7 mouse cellular contexts compared by ENCODE assay signal in genomic region chr7:5020000-5020681, GRCm38 (mm10). TPM values are rescaled to one million over a fixed set of nuclear protein-coding genes. Genes with fewer than 3 reads are reported as not detected.
DNase-seq lines count a peak whose midpoint lies in the region; ATAC-seq lines count a peak whose summit lies in the region.

Zfp865 (plus strand) TSS chr7:5020376.
Ccdc106 (plus strand) TSS chr7:5020553.

- H3K9ac ChIP-seq in midbrain, embryonic 13.5 days (replicated peaks), result peak within 1 kb of the TSS; percentile 97

- peaks cover 8% of the 10 kb centered on the region; the same call in 1 of the 2 replicates for H3K9me3 ChIP-seq in embryonic facial prominence, embryonic 10.5 days
- no peaks in the 10 kb centered on the region for H3K9me3 ChIP-seq in limb, embryonic 10.5 days (replicated peaks)
- H3K9me3 ChIP-seq in midbrain, embryonic 13.5 days, result no peaks in the 10 kb centered on the region

- peak; percentile 76 for ATAC-seq in granulocyte monocyte progenitor cell, adult 5-6 weeks (replicated peaks; ENCODE audit: poor library complexity, severe bottlenecking)
- peak; percentile 92 for ATAC-seq in midbrain, embryonic 13.5 days

- DNase-seq in adrenal gland, postnatal 10 days, result peak; percentile 99
- DNase-seq in embryonic facial prominence, embryonic 10.5 days (ENCODE audit: low spot score), result peak; percentile 100
- peak; percentile 99 for DNase-seq in kidney, adult 11 months
- DNase-seq in limb, embryonic 10.5 days (ENCODE audit: low spot score), result peak; percentile 100
- peak; percentile 95 for DNase-seq in spleen, adult 12 weeks (ENCODE audit: low spot score)

- H3K36me3 ChIP-seq in embryonic facial prominence, embryonic 10.5 days (replicated peaks), result peaks cover 52% of the 10 kb centered on the region
- peaks cover 54% of the 10 kb centered on the region for H3K36me3 ChIP-seq in limb, embryonic 10.5 days
- H3K36me3 ChIP-seq in midbrain, embryonic 13.5 days, result peaks cover 32% of the 10 kb centered on the region

- H3K27ac ChIP-seq in embryonic facial prominence, embryonic 10.5 days (replicated peaks), result peak within 1 kb of the TSS; percentile 98
- H3K27ac ChIP-seq in limb, embryonic 10.5 days, result peak within 1 kb of the TSS; percentile 97
- peak within 1 kb of the TSS; percentile 94 for H3K27ac ChIP-seq in midbrain, embryonic 13.5 days

- peak within 1 kb of the TSS; percentile 91 for H3K4me2 ChIP-seq in midbrain, embryonic 13.5 days (replicated peaks)

- H3K4me3 ChIP-seq in embryonic facial prominence, embryonic 10.5 days, result peak within 1 kb of the TSS; percentile 93
- peak within 1 kb of the TSS; percentile 84 for H3K4me3 ChIP-seq in limb, embryonic 10.5 days
- H3K4me3 ChIP-seq in midbrain, embryonic 13.5 days (replicated peaks), result peak within 1 kb of the TSS; percentile 87

- WGBS in embryonic facial prominence, embryonic 10.5 days, result under 1% methylated on average over 49 of the region's 49 CpGs
- under 1% methylated on average over 49 of the region's 49 CpGs for WGBS in limb, embryonic 10.5 days
- WGBS in midbrain, embryonic 13.5 days, result 1% methylated on average over 48 of the region's 49 CpGs

- H3K27me3 ChIP-seq in embryonic facial prominence, embryonic 10.5 days (replicated peaks; ENCODE audit: low read depth, poor library complexity, severe bottlenecking), result no peaks in the 10 kb centered on the region
- H3K27me3 ChIP-seq in limb, embryonic 10.5 days (ENCODE audit: low read depth, poor library complexity, severe bottlenecking), result no peaks in the 10 kb centered on the region
- H3K27me3 ChIP-seq in midbrain, embryonic 13.5 days, result no peaks in the 10 kb centered on the region

- peaks cover 27% of the 10 kb centered on the region for H3K4me1 ChIP-seq in embryonic facial prominence, embryonic 10.5 days
- peaks cover 24% of the 10 kb centered on the region for H3K4me1 ChIP-seq in limb, embryonic 10.5 days
- H3K4me1 ChIP-seq in midbrain, embryonic 13.5 days (replicated peaks), result peaks cover 23% of the 10 kb centered on the region

RNA-seq across cellular contexts. Expression of gene Zfp865, which starts in this region (rescaled TPM):
- 10 to 100 TPM; 22.9 to 30.0 TPM for total RNA-seq in adrenal gland, postnatal 10 days (2021)
- 6.1 and 6.6 TPM in 2 replicates for polyA plus RNA-seq in embryonic facial prominence, embryonic 10.5 days (2016; fragmentation: Nextera tagmentation; extraction: Ambion mirVana)
- total RNA-seq in granulocyte monocyte progenitor cell, adult 5-6 weeks (2014; fragmentation: Nextera tagmentation), result 15.2 and 18.2 TPM in 2 replicates
- 8.4 and 11.2 TPM in 2 replicates for total RNA-seq in granulocyte monocyte progenitor cell, adult 5-6 weeks (2017)
- 7.5 and 7.7 TPM in 2 replicates for polyA plus RNA-seq in limb, embryonic 10.5 days (2016; fragmentation: Nextera tagmentation; extraction: Ambion mirVana)
- 5.7 and 7.9 TPM in 2 replicates for polyA plus RNA-seq in midbrain, embryonic 13.5 days (2015; fragmentation: Nextera tagmentation; extraction: Ambion mirVana)

RNA-seq across cellular contexts. Expression of gene Ccdc106, which starts in this region (rescaled TPM):
- total RNA-seq in adrenal gland, postnatal 10 days (2021), result 1 to 10 TPM; 2.1 to 2.6 TPM
- 7.9 and 8.0 TPM in 2 replicates for polyA plus RNA-seq in embryonic facial prominence, embryonic 10.5 days (2016; fragmentation: Nextera tagmentation; extraction: Ambion mirVana)
- total RNA-seq in granulocyte monocyte progenitor cell, adult 5-6 weeks (2014; fragmentation: Nextera tagmentation), result 1.8 TPM in 1 of 2 replicates, not detected in the other
- not detected in 2 replicates for total RNA-seq in granulocyte monocyte progenitor cell, adult 5-6 weeks (2017)
- 5.5 and 9.0 TPM in 2 replicates for polyA plus RNA-seq in limb, embryonic 10.5 days (2016; fragmentation: Nextera tagmentation; extraction: Ambion mirVana)
- polyA plus RNA-seq in midbrain, embryonic 13.5 days (2015; fragmentation: Nextera tagmentation; extraction: Ambion mirVana), result 25.8 and 30.1 TPM in 2 replicates

Comparison
In these comparisons a context has a peak if more than half of its experiments do, and no peak if none do; other contexts are left out.
1. Peak in every context shown above with its lines: DNase-seq, ATAC-seq, H3K4me3 ChIP-seq and H3K27ac ChIP-seq.